Mouse (Mus musculus): ENCODE results near the gene Atp6v0a1. TPM values are rescaled to one million over a fixed set of nuclear protein-coding genes. Genes with fewer than 3 reads are reported as not detected.

Gene Atp6v0a1
- total RNA-seq, 2 experiments from 2014 or later, result 89.3 to 90.2 TPM

- intact Hi-C loops (cut with DNase I), result no loop called here
- no peak for DNase-seq
Observed at GRCm38 (mm10) chr11:101111178-101111577, 101.9 kb downstream of the Atp6v0a1 start.

GRCm38 (mm10) chr11:101112186-101112585 lies 102.9 kb downstream of the Atp6v0a1 start:
- intact Hi-C loops (cut with DNase I), result no loop called here
- no peak for DNase-seq

Small RNAs within 50 kb of the gene (microRNA-seq; reads per million reads assigned to microRNA genes)
- gene Mir6928, result 0.81 to 4.6 reads per million in 2 experiments

Other genes starting within 250 kb of the Atp6v0a1 start
- gene Kcnh4, start 249.5 kb upstream of the Atp6v0a1 start, total RNA-seq (2021), result not detected
- gene Hcrt, start 246.5 kb upstream of the Atp6v0a1 start, total RNA-seq (2021), result not detected
- gene Ghdc, start 238.5 kb upstream of the Atp6v0a1 start, total RNA-seq (2021), result 10 to 100 TPM; 12.7 to 13.3 TPM
- gene Stat5b, start 158.7 kb upstream of the Atp6v0a1 start, total RNA-seq (2021), result 10 to 100 TPM; 62.4 to 66.5 TPM
- 10 to 100 TPM; 28.1 to 28.7 TPM for gene Stat5a, start 150.1 kb upstream of the Atp6v0a1 start, total RNA-seq (2021)
- 100 to 1,000 TPM; 103 to 107 TPM for gene Stat3, start 69.9 kb upstream of the Atp6v0a1 start, total RNA-seq (2021)
- gene Cavin1, start 38.6 kb upstream of the Atp6v0a1 start, total RNA-seq (2021), result 100 to 1,000 TPM; 336 to 338 TPM
- gene Naglu, start 60.6 kb downstream of the Atp6v0a1 start, total RNA-seq (2021), result 10 to 100 TPM in 1 of 2 experiments, 1 to 10 TPM in 1; 7.2 to 10.1 TPM
- under 1 TPM; 0.32 to 0.41 TPM for gene Hsd17b1, start 69.0 kb downstream of the Atp6v0a1 start, total RNA-seq (2021)
- 10 to 100 TPM; 16.8 to 21.4 TPM for gene Coasy, start 73.1 kb downstream of the Atp6v0a1 start, total RNA-seq (2021)
- 10 to 100 TPM; 17.4 to 17.6 TPM for gene Mlx, start 77.8 kb downstream of the Atp6v0a1 start, total RNA-seq (2021)
- 1 to 10 TPM; 2.0 to 2.2 TPM for gene Psmc3ip, start 86.0 kb downstream of the Atp6v0a1 start, total RNA-seq (2021)
- 10 to 100 TPM; 37.7 to 40.0 TPM for gene Retreg3, start 110.4 kb downstream of the Atp6v0a1 start, total RNA-seq (2021)
- 10 to 100 TPM; 20.9 to 25.8 TPM for gene Tubg1, start 110.5 kb downstream of the Atp6v0a1 start, total RNA-seq (2021)
- 1 to 10 TPM; 2.2 to 2.9 TPM for gene Tubg2, start 146.5 kb downstream of the Atp6v0a1 start, total RNA-seq (2021)
- gene Cntnap1, start 161.1 kb downstream of the Atp6v0a1 start, total RNA-seq (2021), result 1 to 10 TPM; 1.4 to 2.1 TPM
- 10 to 100 TPM; 26.6 to 26.9 TPM for gene Plekhh3, start 161.9 kb downstream of the Atp6v0a1 start, total RNA-seq (2021)
- not detected for gene Ccr10, start 166.0 kb downstream of the Atp6v0a1 start, total RNA-seq (2021)
- 10 to 100 TPM; 24.0 to 27.5 TPM for gene Ezh1, start 217.0 kb downstream of the Atp6v0a1 start, total RNA-seq (2021)
- 100 to 1,000 TPM; 149 to 167 TPM for gene Ramp2, start 236.6 kb downstream of the Atp6v0a1 start, total RNA-seq (2021)
- 10 to 100 TPM; 76.4 to 81.0 TPM for gene Vps25, start 244.3 kb downstream of the Atp6v0a1 start, total RNA-seq (2021)

Data from heart, postnatal 14 days (tissue).